Mouse (Mus musculus) lung, postnatal 0 days (tissue): ENCODE measurements around the gene Slc37a1. TPM values are rescaled to one million over a fixed set of nuclear protein-coding genes. Genes with fewer than 3 reads are reported as not detected.

Experiments
- ATAC-seq: fragments of 200-750 bp; cut with Nextera tagmentation; 2 replicates; pipeline ENCODE4 v1.8.0; 2017; ENCODE audit warnings: moderate library complexity
- DNase-seq: peaks from one replicate; pipeline ENCODE4 v3.0.0-alpha.2; 2016; ENCODE audit warnings: low spot score
- H3K27ac ChIP-seq: fragments of 300-500 bp; sonication (generic); 2 replicates; pipeline ENCODE4 v1.5.1; 2014; ENCODE audit warnings: antibody characterized with exemption, mild to moderate bottlenecking, low read length, mixed read lengths
- H3K27me3 ChIP-seq: fragments of 300-500 bp; sonication (generic); replicated peaks from 2 replicates; pipeline ENCODE4 v1.6.1; 2014; ENCODE audit warnings: low read length, mixed read lengths; ENCODE audit not compliant: insufficient read depth
- H3K36me3 ChIP-seq: fragments of 300-500 bp; sonication (generic); 2 replicates; pipeline ENCODE4 v1.6.1; 2014; ENCODE audit warnings: low read length, mixed read lengths; ENCODE audit not compliant: insufficient read depth
- H3K4me1 ChIP-seq: fragments of 300-500 bp; sonication (generic); 2 replicates; pipeline ENCODE4 v1.6.1; 2014; ENCODE audit warnings: antibody characterized with exemption, low read depth, low read length, mixed read lengths; ENCODE audit not compliant: insufficient read depth
- H3K4me2 ChIP-seq: fragments of 300-500 bp; sonication (generic); replicated peaks from 2 replicates; pipeline ENCODE4 v1.6.1; 2014; ENCODE audit warnings: low read depth, mild to moderate bottlenecking, low read length, moderate library complexity, mixed read lengths
- H3K4me3 ChIP-seq: fragments of 300-500 bp; sonication (generic); 2 replicates; pipeline ENCODE4 v1.5.1; 2014; ENCODE audit warnings: low read depth, low read length
- H3K9ac ChIP-seq: fragments of 300-500 bp; sonication (generic); replicated peaks from 2 replicates; pipeline ENCODE4 v1.6.1; 2014; ENCODE audit warnings: low read depth, mild to moderate bottlenecking
- H3K9me3 ChIP-seq: fragments of 300-500 bp; sonication (generic); 2 replicates; pipeline ENCODE4 v1.6.1; 2016; ENCODE audit warnings: low read length, mixed read lengths
- CTCF ChIP-seq: IDR thresholded peaks from 2 replicates; pipeline ENCODE4 v1.5.1; 2016; ENCODE audit warnings: antibody characterized with exemption, mild to moderate bottlenecking
- EP300 ChIP-seq: IDR thresholded peaks from 2 replicates; pipeline ENCODE4 v1.6.1; 2016; ENCODE audit warnings: antibody characterized with exemption, mild to moderate bottlenecking, control low read depth
- WGBS: fragments of 180-500 bp; shearing (Covaris S2); extraction: QIAGEN DNeasy Blood & Tissue Kit; methylation state at CpG from one replicate; pipeline ENCODE4 v1.1.7; 2014; 5-methylcytosine and 5-hydroxymethylcytosine counted together
- polyA plus RNA-seq: library from polyadenylated mRNA; unstranded; fragments of >200 nt; fragmentation: Nextera tagmentation; extraction: Ambion mirVana; gene quantifications from 2 replicates; pipeline ENCODE4 v1.2.1, GENCODE M21; 2015

The Slc37a1 gene
- polyA plus RNA-seq, 1 experiment from 2014 or later, result 33.9 TPM

GRCm38 (mm10) chr17:31254463-31254931, 32.1 kb upstream of the Slc37a1 start:
- H3K4me2 ChIP-seq, result no peak overlapping the region
- no peaks in the 10 kb centered on the region for H3K36me3 ChIP-seq
- no peak overlapping the region for H3K27ac ChIP-seq
- peak; percentile 79 for ATAC-seq
- 10% methylated on average over 9 of the region's 9 CpGs for WGBS
- DNase-seq, result peak; percentile 85
- no peak for TF ChIP-seq EP300
- peak; percentile 91 for TF ChIP-seq CTCF
- no peak overlapping the region for H3K4me3 ChIP-seq
- no peaks in the 10 kb centered on the region for H3K4me1 ChIP-seq
- no peaks in the 10 kb centered on the region for H3K9me3 ChIP-seq
- no peaks in the 10 kb centered on the region for H3K27me3 ChIP-seq
- H3K9ac ChIP-seq, result no peak overlapping the region

GRCm38 (mm10) chr17:31257149-31257548, 29.4 kb upstream of the Slc37a1 start:
- no peak overlapping the region for H3K4me2 ChIP-seq
- 79% methylated on average over 1 of the region's 1 CpGs for WGBS
- H3K36me3 ChIP-seq, result no peaks in the 10 kb centered on the region
- H3K27me3 ChIP-seq, result no peaks in the 10 kb centered on the region
- no peak for ATAC-seq
- DNase-seq, result no peak
- no peak overlapping the region for H3K27ac ChIP-seq
- no peak overlapping the region for H3K9ac ChIP-seq
- no peak overlapping the region for H3K4me3 ChIP-seq
- H3K9me3 ChIP-seq, result no peaks in the 10 kb centered on the region
- H3K4me1 ChIP-seq, result no peaks in the 10 kb centered on the region
- TF ChIP-seq EP300 (no peak), CTCF (no peak)

GRCm38 (mm10) chr17:31257898-31258297, 28.7 kb upstream of the Slc37a1 start:
- TF ChIP-seq EP300 (no peak), CTCF (no peak)
- Histone ChIP-seq H3K36me3 (no peaks in the 10 kb centered on the region), H3K27ac (no peak overlapping the region), H3K9me3 (no peaks in the 10 kb centered on the region), H3K4me2 (no peak overlapping the region), H3K9ac (no peak overlapping the region), H3K4me1 (no peaks in the 10 kb centered on the region), H3K4me3 (no peak overlapping the region), H3K27me3 (no peaks in the 10 kb centered on the region)
- no peak for DNase-seq
- ATAC-seq, result no peak
- WGBS, result 87% methylated on average over 12 of the region's 12 CpGs

- no peak for ATAC-seq
- H3K4me2 ChIP-seq, result no peak overlapping the region
- H3K27me3 ChIP-seq, result no peaks in the 10 kb centered on the region
- H3K4me1 ChIP-seq, result no peaks in the 10 kb centered on the region
- H3K4me3 ChIP-seq, result no peak overlapping the region
- H3K27ac ChIP-seq, result no peak overlapping the region
- no peaks in the 10 kb centered on the region for H3K9me3 ChIP-seq
- H3K36me3 ChIP-seq, result no peaks in the 10 kb centered on the region
- WGBS, result 81% methylated on average over 9 of the region's 9 CpGs
- no peak for DNase-seq
- TF ChIP-seq EP300, result no peak
- TF ChIP-seq CTCF, result no peak
- no peak overlapping the region for H3K9ac ChIP-seq
Measured at GRCm38 (mm10) chr17:31258310-31258865, 28.2 kb upstream of the Slc37a1 start.

- WGBS, result 86% methylated on average over 4 of the region's 4 CpGs
- no peak for TF ChIP-seq EP300
- TF ChIP-seq CTCF, result no peak
- Histone ChIP-seq H3K36me3 (no peaks in the 10 kb centered on the region), H3K9ac (no peak overlapping the region), H3K4me1 (no peaks in the 10 kb centered on the region), H3K4me2 (no peak overlapping the region), H3K27me3 (no peaks in the 10 kb centered on the region), H3K27ac (no peak overlapping the region), H3K9me3 (no peaks in the 10 kb centered on the region), H3K4me3 (no peak overlapping the region)
- DNase-seq, result no peak
- ATAC-seq, result no peak
Measured at GRCm38 (mm10) chr17:31259145-31259544, 27.4 kb upstream of the Slc37a1 start.

- Histone ChIP-seq H3K27me3 (no peaks in the 10 kb centered on the region), H3K4me3 (no peak overlapping the region), H3K4me2 (no peak overlapping the region), H3K9ac (no peak overlapping the region), H3K4me1 (no peaks in the 10 kb centered on the region), H3K36me3 (no peaks in the 10 kb centered on the region), H3K27ac (no peak overlapping the region), H3K9me3 (no peaks in the 10 kb centered on the region)
- DNase-seq (no peak), ATAC-seq (no peak)
- WGBS, result 71% methylated on average over 4 of the region's 4 CpGs
- peak; percentile 44 for TF ChIP-seq CTCF
- TF ChIP-seq EP300, result no peak
Measured at GRCm38 (mm10) chr17:31259825-31260224, 26.8 kb upstream of the Slc37a1 start.

GRCm38 (mm10) chr17:31260430-31260829, 26.2 kb upstream of the Slc37a1 start:
- Histone ChIP-seq H3K4me1 (no peaks in the 10 kb centered on the region), H3K9ac (no peak overlapping the region), H3K4me3 (no peak overlapping the region), H3K36me3 (no peaks in the 10 kb centered on the region), H3K4me2 (no peak overlapping the region), H3K27ac (no peak overlapping the region), H3K9me3 (no peaks in the 10 kb centered on the region), H3K27me3 (no peaks in the 10 kb centered on the region)
- ATAC-seq (no peak), DNase-seq (no peak)
- 75% methylated on average over 7 of the region's 7 CpGs for WGBS
- TF ChIP-seq CTCF (no peak), EP300 (no peak)
